Mouse (Mus musculus): ENCODE data around the gene Serpini1. TPM values are rescaled to one million over a fixed set of nuclear protein-coding genes. Genes with fewer than 3 reads are reported as not detected.

The Serpini1 gene
- 14.8 TPM for polyA plus RNA-seq (2015; fragmentation: Illumina TruSeq; extraction: RNeasy Lipid Tissue Mini Kit (QIAGEN cat#74804); ENCODE audit: insufficient read depth, low replicate concordance)

DNA sequence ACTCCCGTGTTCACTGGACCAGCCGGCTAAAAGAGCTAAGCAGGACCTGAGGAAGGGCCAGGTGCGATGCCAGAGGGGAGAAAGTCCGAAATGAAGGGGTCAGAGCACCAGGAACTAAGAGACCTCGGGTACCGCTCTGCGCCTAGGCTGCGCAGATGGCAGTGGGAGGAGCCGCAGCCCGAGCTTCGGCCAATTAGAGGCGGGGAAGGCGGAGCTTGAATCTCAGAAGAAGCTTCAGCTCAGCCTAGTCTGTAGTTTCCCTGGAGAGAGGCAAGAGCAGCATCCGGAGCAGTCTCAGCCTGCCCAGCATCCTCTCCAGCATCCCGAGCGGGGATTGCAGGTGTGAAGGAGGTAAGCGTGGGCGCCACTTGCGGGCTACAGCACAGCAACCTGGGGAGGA lies at the start of gene Serpini1:
Gene Serpini1, plus strand, starts transcription at position 256 of the 400 bp plus-strand sequence.

DNA sequence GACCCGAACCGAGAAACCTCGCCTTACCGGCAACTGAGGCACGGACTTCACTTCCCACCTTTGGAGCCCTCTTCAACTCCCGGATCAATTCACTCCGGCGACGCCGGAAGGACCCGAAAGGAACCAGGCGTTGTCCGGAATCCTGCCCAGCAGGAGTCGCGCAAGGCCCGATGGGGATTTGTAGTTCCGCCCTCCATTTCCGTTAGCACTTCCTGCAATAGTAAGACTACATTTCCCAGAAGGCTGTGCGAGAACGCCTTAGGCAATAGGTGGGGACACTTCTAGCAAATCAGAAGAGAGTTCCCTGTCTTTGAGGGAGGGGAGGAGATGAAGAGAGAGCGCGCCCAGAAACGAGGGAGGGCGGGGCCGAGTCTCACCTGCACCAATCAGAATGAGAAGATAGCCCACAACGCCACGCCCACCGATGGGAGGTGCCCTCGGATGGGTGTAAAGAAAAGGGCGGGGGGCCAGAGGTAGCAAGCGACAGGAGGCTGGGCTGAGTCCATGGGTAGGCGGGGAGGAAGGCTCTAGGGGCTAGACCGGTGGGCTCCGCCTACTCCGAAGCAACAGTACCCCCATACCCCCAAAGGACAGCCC lies 554 bp upstream of the Serpini1 start, which contains the start of gene Pdcd10:
Gene Pdcd10, minus strand, starts transcription at position 162 of the 597 bp plus-strand sequence.

Other genes starting within 250 kb of the Serpini1 start
- gene Wdr49, start 75.4 kb upstream of the Serpini1 start, polyA plus RNA-seq (2015; fragmentation: Illumina TruSeq; extraction: RNeasy Lipid Tissue Mini Kit (QIAGEN cat#74804); ENCODE audit: insufficient read depth, low replicate concordance): 0.32 TPM
- gene Pdcd10, start 691 bp upstream of the Serpini1 start, polyA plus RNA-seq (2015; fragmentation: Illumina TruSeq; extraction: RNeasy Lipid Tissue Mini Kit (QIAGEN cat#74804); ENCODE audit: insufficient read depth, low replicate concordance): 170 TPM
- gene Gm29133, start 190.7 kb downstream of the Serpini1 start, polyA plus RNA-seq (2015; fragmentation: Illumina TruSeq; extraction: RNeasy Lipid Tissue Mini Kit (QIAGEN cat#74804); ENCODE audit: insufficient read depth, low replicate concordance): not detected